In genomic region chr17:24567034-24567779, GRCm38 (mm10) we compare ENCODE assay signal across 8 mouse cellular contexts. TPM values are rescaled to one million over a fixed set of nuclear protein-coding genes. Genes with fewer than 3 reads are reported as not detected.
DNase-seq lines count a peak whose midpoint lies in the region; ATAC-seq lines count a peak whose summit lies in the region.

No protein-coding gene starts in this region.

- H3K4me3 ChIP-seq in heart, embryonic 14.5 days (ENCODE audit: control insufficient read depth in 1 of 2, insufficient read depth in 1 of 2, low read depth in 1 of 2, low read length in 2 of 2) = no peak overlapping the region
- H3K4me3 ChIP-seq in lung, embryonic 16.5 days (ENCODE audit: low read length) = no peak overlapping the region

- ATAC-seq in heart, embryonic 14.5 days (ENCODE audit: insufficient number of reproducible peaks, insufficient read depth, low FRiP score, low read depth) = no peak
- peak; percentile 72 for ATAC-seq in lung, embryonic 16.5 days (ENCODE audit: low read depth)

- H3K4me1 ChIP-seq in heart, embryonic 14.5 days (ENCODE audit: control insufficient read depth in 2 of 2, insufficient read depth in 2 of 2, low read length in 2 of 2) = peaks cover 10 to 11% of the 10 kb centered on the region in 2 experiments
- H3K4me1 ChIP-seq in lung, embryonic 16.5 days (replicated peaks; ENCODE audit: control insufficient read depth, insufficient read depth, low read length) = no peaks in the 10 kb centered on the region; the same call in 1 of the 2 replicates

- H3K27ac ChIP-seq in heart, embryonic 14.5 days (replicated peaks in 1 of 2; ENCODE audit: control insufficient read depth in 1 of 2, insufficient read depth in 1 of 2, low read depth in 2 of 2, low read length in 2 of 2) = peak overlapping the region; percentile 9 to 17; a peak in 1 of 4 replicates
- H3K27ac ChIP-seq in lung, embryonic 16.5 days (ENCODE audit: low read length) = no peak overlapping the region

- DNase-seq in cerebellum, postnatal 25 days = peak; percentile 37 to 52
- DNase-seq in cerebellum, adult 9-11 months = no peak
- DNase-seq in MN1 (ENCODE audit: low spot score) = peak; percentile 78
- DNase-seq in layer of hippocampus, postnatal 14 days (ENCODE audit: low spot score in 2 of 2) = no peak
- DNase-seq in thymus, postnatal 0 days (ENCODE audit: low spot score) = no peak
- no peak for DNase-seq in layer of hippocampus, postnatal 36 days

- peaks cover 65% of the 10 kb centered on the region for H3K36me3 ChIP-seq in heart, embryonic 14.5 days (ENCODE audit: control insufficient read depth, insufficient read depth, low read length)
- peaks cover 6% of the 10 kb centered on the region; the same call in 1 of the 2 replicates for H3K36me3 ChIP-seq in lung, embryonic 16.5 days (ENCODE audit: control insufficient read depth, insufficient read depth, low read length)

- WGBS in heart, embryonic 14.5 days = 35% methylated on average over 8 of the region's 8 CpGs
- WGBS in lung, embryonic 16.5 days = 58% methylated on average over 8 of the region's 8 CpGs

- peak overlapping the region; percentile 40 for H3K9ac ChIP-seq in heart, embryonic 14.5 days (ENCODE audit: low read length)
- H3K9ac ChIP-seq in lung, embryonic 16.5 days (ENCODE audit: low read length) = peak overlapping the region; percentile 9; the same call in 1 of the 2 replicates

- H3K4me2 ChIP-seq in heart, embryonic 14.5 days (ENCODE audit: low read length) = no peak overlapping the region
- H3K4me2 ChIP-seq in lung, embryonic 16.5 days (ENCODE audit: low read depth, low read length) = no peak overlapping the region

- H3K27me3 ChIP-seq in heart, embryonic 14.5 days (ENCODE audit: control insufficient read depth, insufficient read depth, low read length) = no peaks in the 10 kb centered on the region
- no peaks in the 10 kb centered on the region for H3K27me3 ChIP-seq in lung, embryonic 16.5 days (ENCODE audit: control insufficient read depth, insufficient read depth, low read depth, low read length)

- H3K9me3 ChIP-seq in heart, embryonic 14.5 days (ENCODE audit: control insufficient read depth, low read length) = no peaks in the 10 kb centered on the region
- no peaks in the 10 kb centered on the region for H3K9me3 ChIP-seq in lung, embryonic 16.5 days (ENCODE audit: control insufficient read depth, low read length)

RNA-seq across cellular contexts. Expression of gene Pkd1, which starts 17.6 kb away (rescaled TPM):
- 16.8 and 18.0 TPM in 2 replicates for polyA plus RNA-seq in heart, embryonic 14.5 days (2014; fragmentation: Nextera tagmentation; extraction: Ambion mirVana)
- 21.6 and 23.6 TPM in 2 replicates for polyA plus RNA-seq in lung, embryonic 16.5 days (2015; fragmentation: Nextera tagmentation; extraction: Ambion mirVana)
- 10 to 100 TPM; 71.1 to 85.9 TPM for total RNA-seq in layer of hippocampus, postnatal 14 days (2021)
- polyA plus RNA-seq in thymus, postnatal 0 days (2015; fragmentation: Nextera tagmentation; extraction: Ambion mirVana) = 4.6 and 6.4 TPM in 2 replicates
- total RNA-seq in layer of hippocampus, postnatal 36 days (2021) = 10 to 100 TPM; 84.9 to 95.3 TPM

RNA-seq across cellular contexts. Expression of gene Rab26, which starts 33.2 kb away (rescaled TPM):
- polyA plus RNA-seq in heart, embryonic 14.5 days (2014; fragmentation: Nextera tagmentation; extraction: Ambion mirVana) = 1.7 and 1.9 TPM in 2 replicates
- polyA plus RNA-seq in lung, embryonic 16.5 days (2015; fragmentation: Nextera tagmentation; extraction: Ambion mirVana) = 2.6 and 4.9 TPM in 2 replicates
- total RNA-seq in layer of hippocampus, postnatal 14 days (2021) = 10 to 100 TPM; 60.1 to 69.3 TPM
- 1.5 and 2.4 TPM in 2 replicates for polyA plus RNA-seq in thymus, postnatal 0 days (2015; fragmentation: Nextera tagmentation; extraction: Ambion mirVana)
- 10 to 100 TPM; 72.9 to 76.8 TPM for total RNA-seq in layer of hippocampus, postnatal 36 days (2021)

RNA-seq across cellular contexts. Expression of gene Traf7, which starts 39.5 kb away (rescaled TPM):
- 68.8 and 74.4 TPM in 2 replicates for polyA plus RNA-seq in heart, embryonic 14.5 days (2014; fragmentation: Nextera tagmentation; extraction: Ambion mirVana)
- 90.9 and 93.5 TPM in 2 replicates for polyA plus RNA-seq in lung, embryonic 16.5 days (2015; fragmentation: Nextera tagmentation; extraction: Ambion mirVana)
- 10 to 100 TPM; 93.6 to 96.0 TPM for total RNA-seq in layer of hippocampus, postnatal 14 days (2021)
- polyA plus RNA-seq in thymus, postnatal 0 days (2015; fragmentation: Nextera tagmentation; extraction: Ambion mirVana) = 59.9 and 64.3 TPM in 2 replicates
- total RNA-seq in layer of hippocampus, postnatal 36 days (2021) = 10 to 100 TPM; 86.7 to 95.1 TPM

Comparison
In these comparisons a context has a peak if more than half of its experiments do, and no peak if none do; other contexts are left out.
1. DNase-seq: peak in cerebellum, postnatal 25 days (2 of 2) and MN1 (single experiment); none in cerebellum, adult 9-11 months (single experiment), layer of hippocampus, postnatal 14 days (0 of 2), thymus, postnatal 0 days (single experiment) and layer of hippocampus, postnatal 36 days (0 of 2).